Mouse (Mus musculus) lung, adult 2 months (tissue): ENCODE data around the gene Nsg1.

Source experiments
- CTCF ChIP-seq: fragments of 200-500 bp; IDR thresholded peaks from 2 replicates; pipeline ENCODE4 v1.5.1; 2011; ENCODE audit warnings: mild to moderate bottlenecking, low read length, control low read depth; ENCODE audit not compliant: insufficient read depth
- POLR2A ChIP-seq: fragments of 200-500 bp; IDR thresholded peaks from 2 replicates; pipeline ENCODE4 v1.6.1; 2011; ENCODE audit warnings: low read depth, mild to moderate bottlenecking, control low read depth, low read length, borderline replicate concordance; ENCODE audit errors: extremely low read depth

DNA sequence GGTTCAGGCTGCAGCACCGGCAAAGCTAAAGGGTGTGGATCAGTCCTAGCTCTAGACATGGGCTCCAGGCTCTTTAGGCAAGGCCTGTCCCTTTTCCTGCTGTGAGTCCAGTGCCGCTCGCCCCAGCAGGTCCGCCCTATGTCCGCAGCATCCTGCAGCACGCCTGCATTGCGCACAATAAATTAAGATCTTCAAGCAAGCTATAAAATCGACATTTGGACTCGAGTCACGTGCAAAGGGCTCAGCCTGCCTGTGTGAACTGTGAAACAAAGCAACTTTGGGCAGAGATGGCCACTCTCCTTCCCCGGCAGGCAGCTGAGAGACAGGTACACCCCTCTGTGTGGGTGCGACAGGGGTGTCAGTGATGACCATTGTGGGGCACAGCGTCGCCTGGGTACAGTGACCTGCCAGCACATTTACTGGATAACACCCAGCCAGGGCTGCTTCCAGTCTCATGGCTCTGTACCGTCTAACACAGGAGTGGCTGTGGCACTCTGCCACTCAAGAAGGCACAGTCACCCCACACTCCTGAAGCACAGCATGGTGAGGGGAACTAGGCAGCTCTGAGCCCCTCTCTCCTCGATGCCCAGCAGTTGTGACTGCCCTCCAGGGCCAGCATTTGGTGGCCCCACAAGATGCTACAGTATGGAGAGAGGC, 14.7 kb upstream of the Nsg1 start:
- no peak for TF ChIP-seq CTCF
- no peak for TF ChIP-seq POLR2A
